Mouse (Mus musculus): Measurements from ENCODE around the gene Clrn1. TPM values are rescaled to one million over a fixed set of nuclear protein-coding genes. Genes with fewer than 3 reads are reported as not detected.

Gene Clrn1
- not detected in 2 replicates for total RNA-seq (2012; rRNA removed)
- total RNA-seq (2014; rRNA removed), result not detected in 2 replicates
- not detected in 2 replicates for polyA plus RNA-seq (2012; ENCODE audit: insufficient read length, low read depth)

- Histone ChIP-seq H3K9me3 (replicated peaks; ENCODE audit: low read length) (no peaks in the 10 kb centered on the region), H3K9ac (ENCODE audit: insufficient read depth, low read depth) (no peak within 1 kb of the TSS), H3K79me2 (replicated peaks; ENCODE audit: control insufficient read depth, extremely low read depth, insufficient read depth, poor library complexity, severe bottlenecking) (no peaks in the 10 kb centered on the region), H3K4me3 (replicated peaks in 1 of 3; ENCODE audit: low read depth in 2 of 3, low read length in 2 of 3, poor library complexity in 1 of 3) (no peak within 1 kb of the TSS), H3K27me3 (replicated peaks) (no peaks in the 10 kb centered on the region), H3K27ac (ENCODE audit: insufficient read depth, low read depth) (no peak within 1 kb of the TSS), H3K36me3 (replicated peaks in 1 of 2; ENCODE audit: control insufficient read depth in 1 of 2, insufficient read depth in 1 of 2, low read length in 1 of 2) (no peaks in the 10 kb centered on the region), H3K4me1 (ENCODE audit: control insufficient read depth in 1 of 2, insufficient read depth in 2 of 2) (no peaks in the 10 kb centered on the region), H3K4me2 (ENCODE audit: insufficient read depth, low read depth, poor library complexity, severe bottlenecking) (no peak within 1 kb of the TSS; the same call in none of the 2 replicates)
- DNase-seq (ENCODE audit: extremely low read depth), result no peak
- no peak for TF ChIP-seq RAD21 (IDR thresholded peaks at IDR 0.05; ENCODE audit: low read depth, low read length)
- TF ChIP-seq ZKSCAN1 (IDR thresholded peaks at IDR 0.05; ENCODE audit: borderline replicate concordance, low read depth, low read length), result no peak
- no peak for TF ChIP-seq CHD1 (IDR thresholded peaks at IDR 0.05; ENCODE audit: low read depth, low read length)
- no peak for TF ChIP-seq JUND (conservative IDR thresholded peaks at IDR 0.05; ENCODE audit: low read depth, low read length)
- no peak for TF ChIP-seq USF1 (IDR thresholded peaks at IDR 0.05; ENCODE audit: low read depth, low read length)
- TF ChIP-seq ZNF384 (IDR thresholded peaks at IDR 0.05; ENCODE audit: low read depth, low read length), result no peak
- TF ChIP-seq SIN3A (IDR thresholded peaks at IDR 0.05; ENCODE audit: low read length), result no peak
- TF ChIP-seq MYC (IDR thresholded peaks at IDR 0.05; ENCODE audit: low read depth, low read length), result no peak
- TF ChIP-seq ELF1 (IDR thresholded peaks at IDR 0.05; ENCODE audit: low read depth, low read length), result no peak
- no peak for TF ChIP-seq BHLHE40 (IDR thresholded peaks at IDR 0.05; ENCODE audit: low read depth, low read length)
- TF ChIP-seq EP300 (IDR thresholded peaks at IDR 0.05; ENCODE audit: low read length), result no peak
- TF ChIP-seq SMC3 (IDR thresholded peaks at IDR 0.05; ENCODE audit: low read depth, low read length), result no peak
- TF ChIP-seq JUN (IDR thresholded peaks at IDR 0.05; ENCODE audit: insufficient read depth, low read depth, low read length), result no peak
- no peak for TF ChIP-seq MAFK (IDR thresholded peaks at IDR 0.05; ENCODE audit: insufficient replicate concordance, low read length)
- TF ChIP-seq TCF12 (IDR thresholded peaks at IDR 0.05; ENCODE audit: low read depth, low read length), result no peak
- dilution Hi-C loops (cut with MboI; ENCODE audit: extremely low pct_ligation_motif_present, extremely low pct_unique_long_range_greater_than_20kb, low sequenced_read_pairs), result no loop called here
- in situ Hi-C loops (cut with MboI; ENCODE audit: low pct_ligation_motif_present, low pct_unique_long_range_greater_than_20kb, low sequenced_read_pairs), result no loop called here
These were observed at the start of gene Clrn1 for GRCm38 (mm10) chr3:58884801-58885573. TSS of gene Clrn1 (minus strand) at chr3:58885340.

- no peak for DNase-seq (ENCODE audit: extremely low read depth)
- no peak overlapping the region for H3K4me2 ChIP-seq (ENCODE audit: insufficient read depth, low read depth, poor library complexity, severe bottlenecking)
- no peak overlapping the region for H3K4me3 ChIP-seq (replicated peaks in 1 of 3; ENCODE audit: low read depth in 2 of 3, low read length in 2 of 3, poor library complexity in 1 of 3)
- dilution Hi-C loops (cut with MboI; ENCODE audit: extremely low pct_ligation_motif_present, extremely low pct_unique_long_range_greater_than_20kb, low sequenced_read_pairs) (no loop called here), in situ Hi-C loops (cut with MboI; ENCODE audit: low pct_ligation_motif_present, low pct_unique_long_range_greater_than_20kb, low sequenced_read_pairs) (no loop called here)
- H3K9ac ChIP-seq (ENCODE audit: insufficient read depth, low read depth), result no peak overlapping the region
- no peaks in the 10 kb centered on the region for H3K9me3 ChIP-seq (replicated peaks; ENCODE audit: low read length)
- peaks cover 0 to 2% of the 10 kb centered on the region in 2 experiments for H3K36me3 ChIP-seq (replicated peaks in 1 of 2; ENCODE audit: control insufficient read depth in 1 of 2, insufficient read depth in 1 of 2, low read length in 1 of 2)
- H3K4me1 ChIP-seq (ENCODE audit: control insufficient read depth in 1 of 2, insufficient read depth in 2 of 2), result peaks cover 10 to 19% of the 10 kb centered on the region in 2 experiments
- no peak for TF ChIP-seq RAD21 (IDR thresholded peaks at IDR 0.05; ENCODE audit: low read depth, low read length)
- no peak for TF ChIP-seq USF2 (conservative IDR thresholded peaks at IDR 0.05; ENCODE audit: low read depth, low read length)
- TF ChIP-seq MYC (IDR thresholded peaks at IDR 0.05; ENCODE audit: low read depth, low read length), result no peak
- no peak for TF ChIP-seq TCF12 (IDR thresholded peaks at IDR 0.05; ENCODE audit: low read depth, low read length)
- no peak for TF ChIP-seq CTCF (conservative IDR thresholded peaks at IDR 0.05 in 1 of 2, IDR thresholded peaks at IDR 0.05 in 1 of 2; ENCODE audit: low read depth in 2 of 2, low read length in 2 of 2)
- TF ChIP-seq ETS1 (conservative IDR thresholded peaks at IDR 0.05; ENCODE audit: low read depth, low read length), result no peak
- no peak for TF ChIP-seq HCFC1 (IDR thresholded peaks at IDR 0.05; ENCODE audit: low read depth, low read length)
- TF ChIP-seq CHD1 (IDR thresholded peaks at IDR 0.05; ENCODE audit: low read depth, low read length), result no peak
- TF ChIP-seq SIN3A (IDR thresholded peaks at IDR 0.05; ENCODE audit: low read length), result no peak
- no peak for TF ChIP-seq ZNF384 (IDR thresholded peaks at IDR 0.05; ENCODE audit: low read depth, low read length)
- no peak for TF ChIP-seq MAFK (IDR thresholded peaks at IDR 0.05; ENCODE audit: insufficient replicate concordance, low read length)
- no peak for TF ChIP-seq JUN (IDR thresholded peaks at IDR 0.05; ENCODE audit: insufficient read depth, low read depth, low read length)
- no peak overlapping the region for H3K27ac ChIP-seq (ENCODE audit: insufficient read depth, low read depth)
- no peaks in the 10 kb centered on the region for H3K79me2 ChIP-seq (replicated peaks; ENCODE audit: control insufficient read depth, extremely low read depth, insufficient read depth, poor library complexity, severe bottlenecking)
- no peaks in the 10 kb centered on the region for H3K27me3 ChIP-seq (replicated peaks)
These were observed 38.9 kb upstream of the Clrn1 start for GRCm38 (mm10) chr3:58924027-58924426.
